In genomic region chr9:66173316-66173855, GRCm38 (mm10) we compare ENCODE assay signal across 21 mouse cellular contexts.
"Had no signal": no experiment of that assay in that cellular context is flagged by ENCODE, and none has a peak within 500 bp of the region (broad histone marks: within the 10 kb centered on the region; RNA-seq: fewer than 3 reads in every experiment).

No protein-coding gene starts in this region.

- H3K27ac ChIP-seq: limb, embryonic 13.5 days; macrophage; neural tube, embryonic 13.5 days; stomach, embryonic 15.5 days had no signal

- H3K4me1 ChIP-seq: limb, embryonic 10.5 days; stomach, embryonic 15.5 days had no signal

- H3K27me3 ChIP-seq: limb, embryonic 13.5 days; neural tube, embryonic 13.5 days; stomach, embryonic 15.5 days had no signal

- H3K4me2 ChIP-seq: limb, embryonic 13.5 days; liver, embryonic 11.5 days; lung, embryonic 15.5 days; neural tube, embryonic 13.5 days; stomach, embryonic 15.5 days had no signal

- ATAC-seq: inflammation-experienced regulatory T-cells, adult 6 months; intestine, embryonic 16.5 days; midbrain, embryonic 16.5 days had no signal

- DNase-seq: kidney, adult 18-20 months; kidney, adult 9 months; kidney, postnatal 14 days; kidney, postnatal 4 days; lung, adult 18-20 months; lung, postnatal 14 days; retina, postnatal 1 day; right cerebral cortex, postnatal 25 days; spleen, adult 18-20 months; thymus, postnatal 25 days had no signal

- H3K4me3 ChIP-seq: limb, embryonic 10.5 days; limb, embryonic 13.5 days; lung, embryonic 15.5 days; myocyte; neural tube, embryonic 13.5 days; stomach, embryonic 15.5 days had no signal

- H3K36me3 ChIP-seq: limb, embryonic 10.5 days; limb, embryonic 13.5 days; lung, embryonic 15.5 days; neural tube, embryonic 13.5 days; stomach, embryonic 15.5 days had no signal

- H3K9ac ChIP-seq: limb, embryonic 13.5 days; lung, embryonic 15.5 days; neural tube, embryonic 13.5 days; stomach, embryonic 15.5 days had no signal

- H3K9me3 ChIP-seq: limb, embryonic 10.5 days; limb, embryonic 13.5 days; lung, embryonic 15.5 days; neural tube, embryonic 13.5 days; stomach, embryonic 15.5 days had no signal
